Mouse (Mus musculus) midbrain, embryonic 14.5 days (tissue): ENCODE data around the gene Gprasp1. TPM values are rescaled to one million over a fixed set of nuclear protein-coding genes. Genes with fewer than 3 reads are reported as not detected.
"Not testable (repeated sequence)": the region's sequence is repeated elsewhere in the genome, so short reads cannot be mapped to it uniquely, and the experiment has no call there.

Experiments used
- ATAC-seq: fragments of 200-750 bp; cut with Nextera tagmentation; 2 replicates; pipeline ENCODE4 v1.8.0; 2017; ENCODE audit warnings: moderate number of reproducible peaks, moderate library complexity; ENCODE audit not compliant: low FRiP score, low TSS enrichment
- DNase-seq: peaks from one replicate; pipeline ENCODE4 v3.0.0-alpha.2; 2015
- H3K27ac ChIP-seq: fragments of 300-500 bp; sonication (generic); replicated peaks from 2 replicates; pipeline ENCODE4 v1.5.1; 2014; ENCODE audit warnings: mild to moderate bottlenecking, low read depth, low read length, moderate library complexity
- H3K27me3 ChIP-seq: fragments of 300-500 bp; sonication (generic); 2 replicates; pipeline ENCODE4 v1.6.1; 2014; ENCODE audit warnings: low read length, control low read depth, mixed read lengths; ENCODE audit not compliant: control insufficient read depth, insufficient read depth
- H3K36me3 ChIP-seq: fragments of 300-500 bp; sonication (generic); 2 replicates; pipeline ENCODE4 v1.6.1; 2014; ENCODE audit warnings: low read length, control low read depth; ENCODE audit not compliant: control insufficient read depth, insufficient read depth
- H3K4me1 ChIP-seq: fragments of 300-500 bp; sonication (generic); 2 replicates; pipeline ENCODE4 v1.6.1; 2014; ENCODE audit warnings: mild to moderate bottlenecking, antibody characterized with exemption, low read length, control low read depth; ENCODE audit not compliant: control insufficient read depth, insufficient read depth
- H3K4me2 ChIP-seq: fragments of 300-500 bp; sonication (generic); 2 replicates; pipeline ENCODE4 v1.6.1; 2014; ENCODE audit warnings: mild to moderate bottlenecking, low read length, moderate library complexity
- H3K4me3 ChIP-seq: fragments of 300-500 bp; sonication (generic); replicated peaks from 2 replicates; pipeline ENCODE4 v1.5.1; 2014; ENCODE audit warnings: low read depth, low read length
- H3K9ac ChIP-seq: fragments of 300-500 bp; sonication (generic); replicated peaks from 2 replicates; pipeline ENCODE4 v1.6.1; 2014; ENCODE audit warnings: mild to moderate bottlenecking, low read length, moderate library complexity
- H3K9me3 ChIP-seq: fragments of 300-500 bp; sonication (generic); 2 replicates; pipeline ENCODE4 v1.6.1; 2016; ENCODE audit warnings: low read length, control low read depth, mixed read lengths; ENCODE audit not compliant: control insufficient read depth
- WGBS: fragments of 180-500 bp; shearing (Covaris S2); extraction: QIAGEN DNeasy Blood & Tissue Kit; methylation state at CpG from one replicate; pipeline ENCODE4 v1.1.7; 2014; 5-methylcytosine and 5-hydroxymethylcytosine counted together
- polyA plus RNA-seq: library from polyadenylated mRNA; unstranded; fragments of >200 nt; fragmentation: Nextera tagmentation; extraction: Ambion mirVana; gene quantifications from 2 replicates; pipeline ENCODE4 v1.2.1, GENCODE M21; 2014

Gprasp1 gene
- polyA plus RNA-seq, 1 experiment from 2014 or later = 235 TPM

- not testable (repeated sequence) for H3K4me1 ChIP-seq, H3K9me3 ChIP-seq, H3K27me3 ChIP-seq
- 17% methylated on average over 25 of the region's 26 CpGs for WGBS
- peak overlapping the region; percentile 68 for H3K9ac ChIP-seq
- peak overlapping the region; percentile 58 for H3K4me3 ChIP-seq
- peak overlapping the region; percentile 80 for H3K27ac ChIP-seq
- ATAC-seq = peak; percentile 47; the same call in 1 of the 2 replicates
- DNase-seq = peak; percentile 27
- peaks cover 23% of the 10 kb centered on the region for H3K36me3 ChIP-seq
- peak overlapping the region; percentile 55 for H3K4me2 ChIP-seq
Observed at GRCm38 (mm10) chrX:135796305-135797211, 54.0 kb downstream of the Gprasp1 start.

- Histone ChIP-seq H3K4me2 (peak within 1 kb of the TSS; percentile 55), H3K36me3 (peaks cover 25% of the 10 kb centered on the region), H3K9ac (peak within 1 kb of the TSS; percentile 68), H3K4me3 (peak within 1 kb of the TSS; percentile 58), H3K27ac (peak within 1 kb of the TSS; percentile 80)
- not testable (repeated sequence) for H3K27me3 ChIP-seq, H3K4me1 ChIP-seq, H3K9me3 ChIP-seq
- WGBS = 14% methylated on average over 3 of the region's 5 CpGs
- peak; percentile 81 for DNase-seq
- ATAC-seq = peak; percentile 18; the same call in 1 of the 2 replicates
Observed at GRCm38 (mm10) chrX:135797212-135797644, 54.7 kb downstream of the Gprasp1 start, which contains the start of gene Bhlhb9. Gene Bhlhb9 (plus strand): TSS chrX:135797594.

GRCm38 (mm10) chrX:135804149-135804548 is 61.6 kb downstream of the Gprasp1 start:
- 94% methylated on average over 3 of the region's 3 CpGs for WGBS
- ATAC-seq (no peak), DNase-seq (no peak)
- no peak overlapping the region for H3K9ac ChIP-seq
- no peak overlapping the region for H3K4me2 ChIP-seq
- no peak overlapping the region for H3K4me3 ChIP-seq
- no peaks in the 10 kb centered on the region for H3K27me3 ChIP-seq
- H3K9me3 ChIP-seq = no peaks in the 10 kb centered on the region
- H3K27ac ChIP-seq = no peak overlapping the region
- peaks cover 24% of the 10 kb centered on the region for H3K36me3 ChIP-seq
- no peaks in the 10 kb centered on the region for H3K4me1 ChIP-seq

- Histone ChIP-seq H3K27ac (no peak overlapping the region), H3K9ac (no peak overlapping the region), H3K36me3 (peaks cover 9% of the 10 kb centered on the region), H3K9me3 (no peaks in the 10 kb centered on the region), H3K4me2 (no peak overlapping the region), H3K4me3 (no peak overlapping the region), H3K4me1 (no peaks in the 10 kb centered on the region), H3K27me3 (no peaks in the 10 kb centered on the region)
- peak; percentile 79 for DNase-seq
- no peak for ATAC-seq
- 28% methylated on average over 1 of the region's 1 CpGs for WGBS
Observed at GRCm38 (mm10) chrX:135805780-135806179, 63.2 kb downstream of the Gprasp1 start.

- 28% methylated on average over 1 of the region's 1 CpGs for WGBS
- not testable (repeated sequence) for H3K4me3 ChIP-seq, ATAC-seq, H3K4me1 ChIP-seq, H3K36me3 ChIP-seq, H3K4me2 ChIP-seq, H3K9ac ChIP-seq, DNase-seq, H3K9me3 ChIP-seq, H3K27ac ChIP-seq, H3K27me3 ChIP-seq
Observed at GRCm38 (mm10) chrX:135835896-135836295, 93.4 kb downstream of the Gprasp1 start.

- H3K4me2 ChIP-seq = no peak overlapping the region
- no peak for ATAC-seq
Observed at GRCm38 (mm10) chrX:135837896-135838295, 95.4 kb downstream of the Gprasp1 start.

GRCm38 (mm10) chrX:135838521-135839360 is 96.2 kb downstream of the Gprasp1 start, which contains the start of gene Gprasp2:
Gene Gprasp2 (plus strand): TSS chrX:135839034.
- H3K27me3 ChIP-seq, H3K4me1 ChIP-seq, H3K36me3 ChIP-seq, H3K9me3 ChIP-seq: not testable (repeated sequence)
- Histone ChIP-seq H3K4me3 (peak within 1 kb of the TSS; percentile 51), H3K27ac (peak within 1 kb of the TSS; percentile 78), H3K9ac (peak within 1 kb of the TSS; percentile 60), H3K4me2 (peak within 1 kb of the TSS; percentile 58)
- DNase-seq = peak; percentile 80
- 24% methylated on average over 29 of the region's 32 CpGs for WGBS
- ATAC-seq = peak; percentile 91

More at GRCm38 (mm10) chrX:135837896-135838295, 95.4 kb downstream of the Gprasp1 start:
- H3K4me1 ChIP-seq = no peaks in the 10 kb centered on the region
- H3K27me3 ChIP-seq = no peaks in the 10 kb centered on the region
- no peak overlapping the region for H3K9ac ChIP-seq
- no peaks in the 10 kb centered on the region for H3K9me3 ChIP-seq
- DNase-seq = peak; percentile 6
- peak overlapping the region; percentile 70 for H3K27ac ChIP-seq
- no peak overlapping the region for H3K4me3 ChIP-seq
- H3K36me3 ChIP-seq = peaks cover 9% of the 10 kb centered on the region
- 67% methylated on average over 2 of the region's 2 CpGs for WGBS
